Mouse (Mus musculus): ENCODE measurements around the gene Ces2b. TPM values are rescaled to one million over a fixed set of nuclear protein-coding genes. Genes with fewer than 3 reads are reported as not detected.
"Not testable (repeated sequence)": the region's sequence is repeated elsewhere in the genome, so short reads cannot be mapped to it uniquely, and the experiment has no call there.

The Ces2b gene
- 1 to 10 TPM; 2.8 to 8.4 TPM for total RNA-seq (2021)
- long read RNA-seq, experiment 1, partial matches to known transcripts = 4 of 6 reads
- long read RNA-seq, experiment 1, other reads (novel, unspliced or antisense) = 0 of 6 reads
- long read RNA-seq, experiment 2, partial matches to known transcripts = 0 of 2 reads
- long read RNA-seq, experiment 2, other reads (novel, unspliced or antisense) = 0 of 2 reads

- no peak for DNase-seq (ENCODE audit: low spot score in 2 of 2)
Measured at GRCm38 (mm10) chr8:104831440-104831839, at the start of gene Ces2b. Gene Ces2b (plus strand): TSS chr8:104831572.

GRCm38 (mm10) chr8:104787049-104787448, 44.3 kb upstream of the Ces2b start:
- DNase-seq (ENCODE audit: low spot score in 2 of 2) = no peak

- no peak for DNase-seq (ENCODE audit: low spot score in 2 of 2)
Measured at GRCm38 (mm10) chr8:104788929-104789328, 42.4 kb upstream of the Ces2b start.

- DNase-seq (ENCODE audit: low spot score in 2 of 2) = no peak
Measured at GRCm38 (mm10) chr8:104789886-104790680, 41.3 kb upstream of the Ces2b start.

- no peak for DNase-seq (ENCODE audit: low spot score in 2 of 2)
Measured at GRCm38 (mm10) chr8:104799385-104799784, 32.0 kb upstream of the Ces2b start.

GRCm38 (mm10) chr8:104806127-104806526, 25.2 kb upstream of the Ces2b start:
- no peak for DNase-seq (ENCODE audit: low spot score in 2 of 2)

- no peak for DNase-seq (ENCODE audit: low spot score in 2 of 2)
Measured at GRCm38 (mm10) chr8:104808542-104809413, 22.6 kb upstream of the Ces2b start.

- no peak for DNase-seq (ENCODE audit: low spot score in 2 of 2)
Measured at GRCm38 (mm10) chr8:104809436-104809835, 21.9 kb upstream of the Ces2b start.

- DNase-seq (ENCODE audit: low spot score in 2 of 2) = no peak
Measured at GRCm38 (mm10) chr8:104826912-104827311, 4.5 kb upstream of the Ces2b start.

GRCm38 (mm10) chr8:104828221-104828620, 3.2 kb upstream of the Ces2b start:
- no peak for DNase-seq (ENCODE audit: low spot score in 2 of 2)

- DNase-seq (ENCODE audit: low spot score in 2 of 2) = no peak
Measured at GRCm38 (mm10) chr8:104841360-104842078, 10.1 kb downstream of the Ces2b start.

- no peak for DNase-seq (ENCODE audit: low spot score in 2 of 2)
Measured at GRCm38 (mm10) chr8:104846831-104847230, 15.5 kb downstream of the Ces2b start, which contains the start of gene Ces2c. Gene Ces2c (plus strand): TSS chr8:104847068.

GRCm38 (mm10) chr8:104847741-104848462, 16.5 kb downstream of the Ces2b start:
- DNase-seq (ENCODE audit: low spot score in 2 of 2) = no peak

- not testable (repeated sequence) for DNase-seq (ENCODE audit: low spot score in 2 of 2)
Measured at GRCm38 (mm10) chr8:104866844-104867531, 35.6 kb downstream of the Ces2b start.

GRCm38 (mm10) chr8:104868876-104869275, 37.5 kb downstream of the Ces2b start:
- not testable (repeated sequence) for DNase-seq (ENCODE audit: low spot score in 2 of 2)

- DNase-seq (ENCODE audit: low spot score in 2 of 2) = not testable (repeated sequence)
Measured at GRCm38 (mm10) chr8:104886223-104886926, 55.0 kb downstream of the Ces2b start.

All from adrenal gland, postnatal 4 days (tissue).